Mouse (Mus musculus) midbrain, postnatal 0 days (tissue): ENCODE results near the gene Tgfa. TPM values are rescaled to one million over a fixed set of nuclear protein-coding genes. Genes with fewer than 3 reads are reported as not detected.

Source experiments
- ATAC-seq: fragments of 200-750 bp; cut with Nextera tagmentation; 2 replicates; pipeline ENCODE4 v1.8.0; 2017; ENCODE audit warnings: moderate number of reproducible peaks, mild to moderate bottlenecking, moderate TSS enrichment, moderate library complexity; ENCODE audit not compliant: low FRiP score
- DNase-seq: peaks from one replicate; pipeline ENCODE4 v3.0.0-alpha.2; 2015; ENCODE audit warnings: low spot score
- H3K27ac ChIP-seq: fragments of 300-500 bp; sonication (generic); 2 replicates; pipeline ENCODE4 v1.5.1; 2014; ENCODE audit warnings: low read depth, mild to moderate bottlenecking, low read length, mixed read lengths
- H3K27me3 ChIP-seq: fragments of 300-500 bp; sonication (generic); 2 replicates; pipeline ENCODE4 v1.6.1; 2014; ENCODE audit warnings: low read length, control low read depth, mixed read lengths; ENCODE audit not compliant: insufficient read depth
- H3K36me3 ChIP-seq: fragments of 300-500 bp; sonication (generic); 2 replicates; pipeline ENCODE4 v1.6.1; 2014; ENCODE audit warnings: low read length, control low read depth, mixed read lengths; ENCODE audit not compliant: insufficient read depth
- H3K4me1 ChIP-seq: fragments of 300-500 bp; sonication (generic); 2 replicates; pipeline ENCODE4 v1.6.1; 2014; ENCODE audit warnings: mild to moderate bottlenecking, control low read depth, antibody characterized with exemption, low read length, mixed read lengths; ENCODE audit not compliant: insufficient read depth
- H3K4me2 ChIP-seq: fragments of 300-500 bp; sonication (generic); 2 replicates; pipeline ENCODE4 v1.6.1; 2014; ENCODE audit warnings: low read depth, mild to moderate bottlenecking, low read length, mixed read lengths; ENCODE audit not compliant: poor library complexity, severe bottlenecking
- H3K4me3 ChIP-seq: fragments of 300-500 bp; sonication (generic); 2 replicates; pipeline ENCODE4 v1.5.1; 2014; ENCODE audit warnings: low read depth, mild to moderate bottlenecking, low read length, moderate library complexity
- H3K9ac ChIP-seq: fragments of 300-500 bp; sonication (generic); replicated peaks from 2 replicates; pipeline ENCODE4 v1.6.1; 2014; ENCODE audit warnings: mild to moderate bottlenecking, low read length, moderate library complexity, mixed read lengths; ENCODE audit not compliant: poor library complexity, severe bottlenecking
- H3K9me3 ChIP-seq: fragments of 300-500 bp; sonication (generic); 2 replicates; pipeline ENCODE4 v1.6.1; 2016; ENCODE audit warnings: low read length, control low read depth
- CTCF ChIP-seq: IDR thresholded peaks from 2 replicates; pipeline ENCODE4 v1.5.1; 2016; ENCODE audit warnings: antibody characterized with exemption, mild to moderate bottlenecking
- WGBS: fragments of 180-500 bp; shearing (Covaris S2); extraction: QIAGEN DNeasy Blood & Tissue Kit; methylation state at CpG from one replicate; pipeline ENCODE4 v1.1.7; 2014; 5-methylcytosine and 5-hydroxymethylcytosine counted together
- polyA plus RNA-seq: library from polyadenylated mRNA; unstranded; fragments of >200 nt; fragmentation: Nextera tagmentation; extraction: Ambion mirVana; gene quantifications from 2 replicates; pipeline ENCODE4 v1.2.1, GENCODE M21; 2015
- total RNA-seq: library from RNA; depleted of rRNA; stranded (reverse); fragments of >200 nt; gene quantifications from 2 replicates; pipeline ENCODE4 v1.2.3, GENCODE M21; 2014; rRNA removed

Gene Tgfa
- 32.1 and 37.1 TPM in 2 replicates for total RNA-seq
- 15.3 and 16.8 TPM in 2 replicates for polyA plus RNA-seq

DNA sequence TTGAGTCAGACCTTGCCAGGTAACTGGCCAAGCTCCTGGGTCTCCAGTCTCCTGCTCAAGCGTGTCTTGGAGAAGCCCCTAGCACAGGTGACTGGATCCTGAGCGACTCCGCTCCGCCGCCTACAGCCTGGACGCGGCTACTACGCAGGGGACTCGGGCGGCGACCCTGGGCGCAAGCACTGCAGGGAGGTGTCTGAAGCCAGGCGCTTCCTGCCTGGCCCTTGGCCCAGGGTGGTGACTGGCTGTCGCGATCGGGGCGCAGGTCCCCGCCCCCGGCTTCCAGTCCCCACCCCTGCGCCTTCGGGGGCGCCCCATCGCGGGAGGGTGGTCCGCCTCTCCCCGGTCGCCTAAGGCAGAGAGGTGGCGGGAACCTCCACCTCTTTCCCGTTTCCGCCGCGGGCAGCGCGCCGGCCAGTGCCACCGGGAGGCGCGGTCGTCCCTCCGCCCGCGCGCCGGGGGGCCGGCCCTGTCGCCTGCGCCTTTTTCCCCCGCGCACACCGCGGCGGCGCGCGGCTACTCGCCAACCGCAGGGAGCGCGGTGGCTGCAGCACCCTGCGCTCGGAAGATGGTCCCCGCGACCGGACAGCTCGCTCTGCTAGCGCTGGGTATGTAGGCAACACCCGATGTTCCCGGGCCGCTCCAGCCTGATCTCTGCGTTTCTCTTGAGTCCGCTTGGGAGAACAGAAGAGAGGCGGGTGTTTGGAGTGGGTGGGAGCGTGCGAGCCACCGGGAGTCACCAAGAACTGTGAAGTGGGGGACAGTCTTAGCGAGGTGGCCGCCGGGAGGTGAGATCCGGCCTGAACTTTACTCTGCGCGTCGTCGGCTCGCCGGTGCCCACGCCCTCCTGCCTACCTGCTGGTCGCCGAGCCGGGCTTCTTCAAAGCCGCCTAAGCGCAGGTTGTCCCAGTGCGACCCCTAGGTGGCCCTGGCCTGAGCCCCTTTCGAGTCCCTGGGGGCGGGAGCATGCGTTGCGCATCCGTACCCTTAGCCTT is at the start of gene Tgfa:
TSS of gene Tgfa (plus strand) at position 283 of the 992 bp plus-strand sequence.
- H3K4me2 ChIP-seq = peak within 1 kb of the TSS; percentile 98
- peak; percentile 61 for DNase-seq
- no peaks in the 10 kb centered on the region for H3K9me3 ChIP-seq
- H3K27ac ChIP-seq = peak within 1 kb of the TSS; percentile 65
- H3K4me1 ChIP-seq = no peaks in the 10 kb centered on the region; the same call in 1 of the 2 replicates
- under 1% methylated on average over 83 of the region's 97 CpGs for WGBS
- H3K4me3 ChIP-seq = peak within 1 kb of the TSS; percentile 80
- peak; percentile 71 for TF ChIP-seq CTCF
- H3K36me3 ChIP-seq = no peaks in the 10 kb centered on the region
- ATAC-seq = peak; percentile 83
- peak within 1 kb of the TSS; percentile 76 for H3K9ac ChIP-seq
- no peaks in the 10 kb centered on the region for H3K27me3 ChIP-seq

GRCm38 (mm10) chr6:86148518-86148917 is 46.5 kb upstream of the Tgfa start:
- DNase-seq (no peak), ATAC-seq (no peak)
- no peak overlapping the region for H3K4me3 ChIP-seq
- no peaks in the 10 kb centered on the region for H3K27me3 ChIP-seq
- 89% methylated on average over 4 of the region's 4 CpGs for WGBS
- no peak for TF ChIP-seq CTCF
- no peaks in the 10 kb centered on the region for H3K36me3 ChIP-seq
- no peaks in the 10 kb centered on the region for H3K9me3 ChIP-seq
- no peak overlapping the region for H3K27ac ChIP-seq
- no peaks in the 10 kb centered on the region for H3K4me1 ChIP-seq
- no peak overlapping the region for H3K4me2 ChIP-seq
- H3K9ac ChIP-seq = no peak overlapping the region

DNA sequence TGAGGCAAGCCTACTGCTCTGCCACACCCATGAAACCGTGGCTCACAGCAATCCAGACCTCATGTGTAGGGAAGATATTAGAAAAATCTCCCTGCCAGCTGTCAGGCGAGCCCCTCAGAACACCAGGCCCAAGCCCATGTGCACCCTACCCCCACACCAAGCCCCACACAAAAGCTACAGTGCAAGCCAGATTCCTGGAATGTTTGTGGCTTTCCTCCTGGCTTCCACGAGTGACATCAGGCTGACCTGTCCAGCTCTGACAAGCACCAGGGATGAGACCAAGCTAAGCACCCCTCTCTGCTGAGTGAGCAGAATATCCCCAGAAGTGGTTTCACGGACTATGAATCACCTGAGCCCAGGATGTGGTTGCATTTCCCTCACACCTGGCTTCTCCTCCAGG is 46.0 kb upstream of the Tgfa start:
- no peak overlapping the region for H3K4me2 ChIP-seq
- DNase-seq (no peak), ATAC-seq (no peak)
- no peaks in the 10 kb centered on the region for H3K4me1 ChIP-seq
- H3K9me3 ChIP-seq = no peaks in the 10 kb centered on the region
- no peak for TF ChIP-seq CTCF
- no peaks in the 10 kb centered on the region for H3K27me3 ChIP-seq
- 65% methylated on average over 4 of the region's 4 CpGs for WGBS
- H3K27ac ChIP-seq = no peak overlapping the region
- H3K36me3 ChIP-seq = no peaks in the 10 kb centered on the region
- H3K9ac ChIP-seq = no peak overlapping the region
- H3K4me3 ChIP-seq = no peak overlapping the region

- ATAC-seq (no peak), DNase-seq (no peak)
- Histone ChIP-seq H3K27ac (no peak overlapping the region), H3K27me3 (no peaks in the 10 kb centered on the region), H3K36me3 (no peaks in the 10 kb centered on the region), H3K4me3 (no peak overlapping the region), H3K9me3 (no peaks in the 10 kb centered on the region), H3K4me2 (no peak overlapping the region), H3K4me1 (no peaks in the 10 kb centered on the region), H3K9ac (no peak overlapping the region)
- WGBS = 96% methylated on average over 7 of the region's 7 CpGs
- TF ChIP-seq CTCF = no peak
Measured at GRCm38 (mm10) chr6:86152676-86153075, 42.3 kb upstream of the Tgfa start.

- H3K27me3 ChIP-seq = no peaks in the 10 kb centered on the region
- H3K4me3 ChIP-seq = no peak overlapping the region
- WGBS = 77% methylated on average over 8 of the region's 8 CpGs
- H3K9ac ChIP-seq = no peak overlapping the region
- no peak for TF ChIP-seq CTCF
- H3K36me3 ChIP-seq = no peaks in the 10 kb centered on the region
- H3K9me3 ChIP-seq = no peaks in the 10 kb centered on the region
- ATAC-seq = no peak
- DNase-seq = peak; percentile 19
- no peak overlapping the region for H3K4me2 ChIP-seq
- no peak overlapping the region for H3K27ac ChIP-seq
- H3K4me1 ChIP-seq = no peaks in the 10 kb centered on the region
Measured at GRCm38 (mm10) chr6:86153436-86153990, 41.5 kb upstream of the Tgfa start.

GRCm38 (mm10) chr6:86154006-86154405 is 41.0 kb upstream of the Tgfa start:
- no peak overlapping the region for H3K27ac ChIP-seq
- no peaks in the 10 kb centered on the region for H3K27me3 ChIP-seq
- H3K4me2 ChIP-seq = no peak overlapping the region
- no peaks in the 10 kb centered on the region for H3K36me3 ChIP-seq
- ATAC-seq (no peak), DNase-seq (no peak)
- H3K4me3 ChIP-seq = no peak overlapping the region
- H3K9me3 ChIP-seq = no peaks in the 10 kb centered on the region
- TF ChIP-seq CTCF = no peak
- no peak overlapping the region for H3K9ac ChIP-seq
- WGBS = 78% methylated on average over 5 of the region's 5 CpGs
- H3K4me1 ChIP-seq = no peaks in the 10 kb centered on the region
